Mouse (Mus musculus) intestine, embryonic 14.5 days (tissue): ENCODE data around the gene Cars. TPM values are rescaled to one million over a fixed set of nuclear protein-coding genes. Genes with fewer than 3 reads are reported as not detected.

Experiments
- ATAC-seq: fragments of 200-750 bp; cut with Nextera tagmentation; replicated peaks from 2 replicates; pipeline ENCODE4 v1.8.0; 2017; ENCODE audit warnings: low read depth, moderate number of reproducible peaks, moderate TSS enrichment, moderate library complexity; ENCODE audit not compliant: low FRiP score, low TSS enrichment
- DNase-seq: peaks from one replicate; pipeline ENCODE4 v3.0.0-alpha.2; 2018; ENCODE audit warnings: low spot score
- H3K27ac ChIP-seq: fragments of 300-500 bp; sonication (generic); 2 replicates; pipeline ENCODE4 v1.5.1; 2014; ENCODE audit warnings: low read depth, mild to moderate bottlenecking, control low read depth
- H3K27me3 ChIP-seq: fragments of 300-500 bp; sonication (generic); replicated peaks from 2 replicates; pipeline ENCODE4 v1.6.1; 2014; ENCODE audit warnings: low read length, control low read depth; ENCODE audit not compliant: control insufficient read depth, insufficient read depth
- H3K36me3 ChIP-seq: fragments of 300-500 bp; sonication (generic); 2 replicates; pipeline ENCODE4 v1.6.1; 2014; ENCODE audit warnings: low read length, control low read depth; ENCODE audit not compliant: control insufficient read depth, insufficient read depth
- H3K4me1 ChIP-seq: fragments of 300-500 bp; sonication (generic); replicated peaks from 2 replicates; pipeline ENCODE4 v1.6.1; 2014; ENCODE audit warnings: low read length, control low read depth, mixed read lengths; ENCODE audit not compliant: control insufficient read depth, insufficient read depth
- H3K4me2 ChIP-seq: fragments of 300-500 bp; sonication (generic); 2 replicates; pipeline ENCODE4 v1.6.1; 2014; ENCODE audit warnings: low read length
- H3K4me3 ChIP-seq: fragments of 300-500 bp; sonication (generic); 2 replicates; pipeline ENCODE4 v1.5.1; 2014; ENCODE audit warnings: low read depth, low read length, control low read depth, mixed read lengths
- H3K9ac ChIP-seq: fragments of 300-500 bp; sonication (generic); 2 replicates; pipeline ENCODE4 v1.6.1; 2014; ENCODE audit warnings: mild to moderate bottlenecking, low read length
- H3K9me3 ChIP-seq: fragments of 300-500 bp; sonication (generic); 2 replicates; pipeline ENCODE4 v1.6.1; 2016; ENCODE audit warnings: low read length, control low read depth; ENCODE audit not compliant: control insufficient read depth
- WGBS: fragments of 180-500 bp; shearing (Covaris S2); extraction: QIAGEN DNeasy Blood & Tissue Kit; methylation state at CpG from one replicate; pipeline ENCODE4 v1.1.7; 2014; 5-methylcytosine and 5-hydroxymethylcytosine counted together
- microRNA-seq: library from miRNA; unstranded; fragments of <30 nt; microRNA quantifications from one replicate; pipeline ENCODE4, GENCODE M21; 2016
- polyA plus RNA-seq: library from polyadenylated mRNA; unstranded; fragments of >200 nt; fragmentation: Nextera tagmentation; extraction: Ambion mirVana; gene quantifications from 2 replicates; pipeline ENCODE4 v1.2.1, GENCODE M21; 2014

The Cars gene
- polyA plus RNA-seq, 1 experiment from 2014 or later, result 56.5 TPM

DNA sequence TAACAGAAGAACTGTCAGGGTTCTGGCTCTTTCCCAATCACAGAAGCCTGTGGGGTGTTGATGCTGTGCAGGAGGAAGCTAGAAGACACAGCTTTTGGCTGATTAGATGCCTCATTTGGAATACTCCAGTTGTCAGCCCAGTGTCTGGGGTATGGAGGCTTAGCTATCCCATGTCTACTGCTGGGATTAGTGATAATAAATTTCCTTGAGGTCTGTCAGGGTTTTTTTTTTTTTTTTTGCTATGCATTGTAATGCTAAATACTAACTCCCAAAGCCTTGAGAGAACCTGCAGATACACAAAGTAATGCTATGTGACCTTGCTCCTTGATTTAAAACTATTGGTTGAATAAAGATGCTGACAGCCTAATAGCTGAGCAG is 88.6 kb downstream of the Cars start:
- Histone ChIP-seq H3K9me3 (no peaks in the 10 kb centered on the region), H3K4me1 (no peaks in the 10 kb centered on the region), H3K4me2 (no peak overlapping the region), H3K27me3 (no peaks in the 10 kb centered on the region), H3K9ac (no peak overlapping the region), H3K4me3 (no peak overlapping the region), H3K27ac (no peak overlapping the region), H3K36me3 (peaks cover 39% of the 10 kb centered on the region)
- DNase-seq (no peak), ATAC-seq (no peak)

DNA sequence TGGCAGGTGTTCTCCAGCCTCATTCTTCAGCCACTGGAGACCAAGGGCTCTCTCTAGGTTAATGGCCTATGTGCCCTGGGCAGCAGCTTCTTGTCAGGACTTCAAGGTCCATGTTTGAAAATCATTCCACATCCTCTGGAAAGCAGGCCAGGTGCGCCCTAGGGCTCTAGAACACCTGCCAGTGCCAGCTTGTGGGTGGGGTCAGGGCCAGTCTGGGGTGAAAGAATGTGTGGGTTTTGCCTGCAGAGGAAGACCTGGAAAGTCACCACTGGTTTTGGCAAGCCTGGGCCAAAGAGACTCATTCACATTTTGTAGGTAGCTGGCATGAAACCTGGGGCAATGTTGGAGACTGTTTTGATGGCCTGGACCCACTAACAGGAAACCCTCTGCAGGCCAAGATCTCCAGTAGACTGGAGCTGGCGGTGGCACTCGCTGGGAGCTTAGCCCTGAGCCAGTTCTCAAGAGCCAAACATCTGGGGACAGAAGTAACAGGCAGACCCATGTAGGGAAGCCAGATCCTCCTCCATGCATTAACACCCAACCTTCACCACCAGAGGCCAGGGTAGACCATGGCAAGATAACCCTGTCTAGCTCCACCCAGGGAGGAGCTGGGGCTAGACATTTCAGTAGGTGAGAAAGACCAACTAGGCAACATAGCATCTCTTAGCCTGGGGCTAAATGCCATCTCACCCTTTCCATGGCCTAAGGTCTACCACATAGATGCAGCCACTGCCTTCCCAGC is 89.1 kb downstream of the Cars start:
- Histone ChIP-seq H3K27ac (no peak overlapping the region), H3K4me1 (no peaks in the 10 kb centered on the region), H3K4me2 (no peak overlapping the region), H3K4me3 (no peak overlapping the region), H3K27me3 (no peaks in the 10 kb centered on the region), H3K9me3 (no peaks in the 10 kb centered on the region), H3K9ac (no peak overlapping the region), H3K36me3 (peaks cover 34% of the 10 kb centered on the region)
- no peak for DNase-seq
- no peak for ATAC-seq
- 89% methylated on average over 3 of the region's 3 CpGs for WGBS

DNA sequence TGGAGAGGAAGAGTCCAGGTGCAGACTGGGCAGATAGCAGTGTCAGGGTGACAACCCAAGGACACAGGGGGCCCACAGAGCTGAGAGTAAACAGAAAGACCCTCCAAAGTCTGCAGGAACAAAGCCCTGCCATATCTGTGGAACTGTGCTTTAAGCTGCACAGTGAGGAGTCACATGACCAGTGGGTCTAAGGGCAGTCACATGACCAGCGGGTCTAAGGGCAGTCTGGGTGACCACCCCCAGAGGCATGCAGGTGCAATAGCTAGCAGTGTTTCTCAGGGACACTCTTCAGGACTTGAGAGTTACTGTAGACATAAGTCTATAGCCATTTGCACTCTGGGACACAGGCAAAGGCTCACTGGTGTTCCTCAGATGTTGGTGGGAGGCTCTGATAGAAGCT is 90.3 kb downstream of the Cars start:
- ATAC-seq (no peak), DNase-seq (no peak)
- H3K27ac ChIP-seq, result no peak overlapping the region
- H3K4me1 ChIP-seq, result no peaks in the 10 kb centered on the region
- no peak overlapping the region for H3K4me2 ChIP-seq
- H3K9me3 ChIP-seq, result no peaks in the 10 kb centered on the region
- H3K27me3 ChIP-seq, result peaks cover 5% of the 10 kb centered on the region; the same call in 1 of the 2 replicates
- H3K36me3 ChIP-seq, result peaks cover 22% of the 10 kb centered on the region
- no peak overlapping the region for H3K4me3 ChIP-seq
- no peak overlapping the region for H3K9ac ChIP-seq
- WGBS, result 70% methylated on average over 1 of the region's 1 CpGs

Small RNAs within 50 kb of the gene (microRNA-seq; reads per million reads assigned to microRNA genes)
- gene Mir7064, result 0.93 reads per million, percentile 6 among the genes with 10 or more reads in this experiment

Other genes with a start within 250 kb of the Cars start
- gene Cdkn1c, start 139.0 kb downstream of the Cars start, polyA plus RNA-seq, result 639 and 672 TPM in 2 replicates
- gene Slc22a18, start 126.4 kb downstream of the Cars start, polyA plus RNA-seq, result 6.8 and 8.7 TPM in 2 replicates
- 9.2 and 15.3 TPM in 2 replicates for gene Phlda2, start 96.9 kb downstream of the Cars start, polyA plus RNA-seq
- 112 and 125 TPM in 2 replicates for gene Nap1l4, start 51.0 kb downstream of the Cars start, polyA plus RNA-seq
- 0.30 and 0.55 TPM in 2 replicates for gene Tnfrsf26, start 28.6 kb upstream of the Cars start, polyA plus RNA-seq
- 8.6 and 9.1 TPM in 2 replicates for gene Tnfrsf22, start 49.6 kb upstream of the Cars start, polyA plus RNA-seq
- 1.0 and 1.1 TPM in 2 replicates for gene Tnfrsf23, start 85.8 kb upstream of the Cars start, polyA plus RNA-seq
- gene Osbpl5, start 156.9 kb upstream of the Cars start, polyA plus RNA-seq, result 34.9 and 39.7 TPM in 2 replicates
- gene Mrgprg, start 166.9 kb upstream of the Cars start, polyA plus RNA-seq, result not detected in 2 replicates
- 2.3 and 2.4 TPM in 2 replicates for gene Mrgpre, start 184.4 kb upstream of the Cars start, polyA plus RNA-seq
- 11.7 and 12.3 TPM in 2 replicates for gene Nadsyn1, start 222.8 kb upstream of the Cars start, polyA plus RNA-seq
- 80.4 and 84.3 TPM in 2 replicates for gene Dhcr7, start 223.1 kb upstream of the Cars start, polyA plus RNA-seq